Mouse (Mus musculus) v-Abl transformed pro-B cells (cell line): Measurements from ENCODE around the gene Ankrd33b.

Source experiments
- in situ Hi-C, 2 experiments: fragments of 400-800 bp; cut with MboI; formaldehyde crosslinking; loops; one replicate each; pipeline ENCODE4 v1.15.1; 2025; ENCODE audit not compliant: unreplicated experiment in 2 of 2

Ankrd33b gene

GRCm38 (mm10) chr15:31280059-31280458 lies 87.5 kb downstream of the Ankrd33b start:
- in situ Hi-C loops, result no loop called here

DNA sequence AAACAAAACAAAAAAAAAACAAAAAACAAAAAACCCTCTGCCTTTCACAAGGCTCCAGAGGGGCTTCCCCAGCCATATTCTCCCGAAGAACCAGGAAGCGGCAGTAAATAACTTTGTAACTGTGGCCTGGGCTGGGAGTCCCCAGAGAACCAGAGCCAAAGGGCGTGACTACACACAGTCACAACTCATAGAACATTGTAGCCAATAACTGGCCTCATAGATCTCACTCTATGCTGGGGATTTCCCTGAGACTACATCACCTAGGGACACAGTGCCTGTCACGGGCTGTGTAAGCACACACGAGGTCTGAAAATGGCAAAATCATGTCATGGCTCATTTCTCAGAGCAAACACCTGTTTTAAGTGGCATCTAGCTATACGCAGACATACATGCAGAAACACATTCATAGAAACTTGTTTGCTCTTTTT lies 87.9 kb downstream of the Ankrd33b start:
- in situ Hi-C loops, result no loop called here

- in situ Hi-C loops, result no loop called here
Observed at GRCm38 (mm10) chr15:31279120-31279519, 88.4 kb downstream of the Ankrd33b start.

DNA sequence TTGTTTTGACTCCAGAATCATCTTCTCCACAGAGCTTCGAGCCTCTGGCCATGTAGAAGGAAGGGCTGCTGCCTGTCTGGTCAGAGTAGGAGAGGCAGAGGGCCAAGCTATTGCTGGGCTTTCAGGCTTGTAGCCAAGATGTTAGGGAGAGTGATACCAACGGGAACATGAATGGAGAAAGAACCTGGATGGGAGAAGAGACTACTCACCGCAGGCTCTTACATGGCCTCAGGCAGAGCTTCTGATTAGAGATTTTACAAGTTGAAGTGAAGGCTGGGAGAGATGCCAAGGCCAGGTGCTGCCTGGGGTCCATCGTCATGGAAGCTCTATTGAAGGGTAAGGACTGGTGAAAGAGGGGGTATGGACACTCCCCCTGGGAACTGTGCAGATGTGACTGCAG lies 89.4 kb downstream of the Ankrd33b start:
- in situ Hi-C loops, result no loop called here

DNA sequence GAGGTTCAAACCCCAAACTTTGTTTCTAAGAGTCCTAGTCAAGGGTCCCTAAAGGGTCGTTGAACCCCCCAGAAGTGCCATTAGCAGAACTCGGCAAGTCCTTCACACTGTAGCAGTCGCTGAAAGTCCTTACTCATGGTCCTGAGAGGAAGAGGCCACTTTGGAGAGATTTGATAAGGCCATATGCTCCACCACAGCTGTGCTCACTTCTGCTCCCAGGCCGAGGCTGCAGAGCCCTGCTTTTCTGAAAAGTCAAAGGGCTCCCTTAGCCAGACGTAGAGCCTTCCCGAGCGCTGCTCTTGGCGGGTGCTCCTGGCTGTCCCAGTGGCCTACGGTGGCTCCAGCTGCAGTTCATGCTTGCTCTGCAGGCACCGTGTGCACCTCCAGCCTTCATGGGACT lies 94.0 kb downstream of the Ankrd33b start:
- in situ Hi-C loops, result no loop called here

- in situ Hi-C loops, result no loop called here
Observed at GRCm38 (mm10) chr15:31272695-31273094, 94.8 kb downstream of the Ankrd33b start.

DNA sequence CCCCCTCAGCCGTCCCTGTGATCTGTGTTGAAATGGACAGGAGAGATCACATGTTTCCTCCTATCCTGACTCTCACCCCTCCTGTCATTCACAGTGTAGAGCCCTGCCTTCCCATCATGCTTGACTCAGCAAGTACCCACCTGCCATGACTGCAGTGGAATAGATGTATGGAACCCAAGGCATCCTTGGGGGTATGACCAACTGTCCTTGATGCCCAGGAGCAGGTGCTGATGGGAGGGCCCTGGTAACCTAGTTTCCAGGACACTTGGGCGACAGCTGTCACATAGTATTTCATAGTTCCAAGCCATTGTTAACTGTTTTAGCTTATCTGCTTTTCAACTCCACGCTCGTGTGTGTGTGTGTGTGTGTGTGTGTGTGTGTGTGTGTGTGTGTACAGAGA lies 98.0 kb downstream of the Ankrd33b start:
- in situ Hi-C loops, result loop anchor here (10.0 kb wide), 4 partner anchors 345 to 1235 kb away; no protein-coding TSS in a partner anchor

DNA sequence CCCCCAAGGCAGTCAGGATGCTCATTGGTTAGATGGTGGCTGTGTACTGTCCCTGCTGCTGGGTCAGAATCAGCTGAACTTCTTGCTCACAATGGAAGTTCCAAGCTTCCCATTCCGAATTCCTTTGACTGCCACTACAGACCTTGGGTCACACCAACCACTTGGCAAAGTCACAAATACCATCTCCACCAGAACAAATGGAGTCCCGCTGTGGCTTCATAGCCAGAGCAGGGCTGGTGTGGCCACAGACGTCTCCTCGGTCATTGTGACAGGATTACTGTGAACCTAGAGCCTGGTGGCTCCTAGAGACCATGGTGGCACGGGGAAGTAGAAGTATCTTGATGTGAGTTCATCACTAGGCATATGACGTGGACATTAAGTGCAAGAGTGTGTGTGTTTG lies 99.4 kb downstream of the Ankrd33b start:
- in situ Hi-C loops, result loop anchor here (10.0 kb wide), 4 partner anchors 343 to 1233 kb away; no protein-coding TSS in a partner anchor

GRCm38 (mm10) chr15:31265845-31266244 lies 101.7 kb downstream of the Ankrd33b start:
- in situ Hi-C loops, result loop anchor here (10.0 kb wide), 4 partner anchors 341 to 1231 kb away; no protein-coding TSS in a partner anchor

DNA sequence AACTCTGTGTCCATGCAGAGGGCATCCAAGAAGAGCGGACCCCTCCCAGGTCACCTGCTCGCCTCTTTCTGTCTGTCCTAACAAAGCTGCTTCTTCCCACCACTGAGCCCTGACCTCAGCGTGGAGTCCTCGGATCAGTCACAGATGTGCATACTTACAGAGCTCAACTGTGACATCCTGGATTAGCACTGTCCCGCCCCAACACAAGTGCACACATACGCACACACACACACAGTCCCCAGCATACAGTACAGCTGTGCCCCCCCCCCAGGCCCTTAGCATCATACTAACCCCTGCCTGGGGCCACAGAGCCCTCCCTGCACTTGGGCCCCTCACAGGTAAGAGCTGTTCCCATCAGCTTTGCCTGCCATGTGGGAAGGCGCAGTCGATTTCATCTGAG lies 102.1 kb downstream of the Ankrd33b start:
- in situ Hi-C loops, result loop anchor here (10.0 kb wide), 4 partner anchors 341 to 1231 kb away; no protein-coding TSS in a partner anchor

GRCm38 (mm10) chr15:31264827-31265226 lies 102.7 kb downstream of the Ankrd33b start:
- in situ Hi-C loops, result loop anchor here (10.0 kb wide), 4 partner anchors 340 to 1230 kb away; no protein-coding TSS in a partner anchor

GRCm38 (mm10) chr15:31262361-31262760 lies 105.2 kb downstream of the Ankrd33b start:
- in situ Hi-C loops, result loop anchor here (10.0 kb wide), 4 partner anchors 338 to 1228 kb away; no protein-coding TSS in a partner anchor

DNA sequence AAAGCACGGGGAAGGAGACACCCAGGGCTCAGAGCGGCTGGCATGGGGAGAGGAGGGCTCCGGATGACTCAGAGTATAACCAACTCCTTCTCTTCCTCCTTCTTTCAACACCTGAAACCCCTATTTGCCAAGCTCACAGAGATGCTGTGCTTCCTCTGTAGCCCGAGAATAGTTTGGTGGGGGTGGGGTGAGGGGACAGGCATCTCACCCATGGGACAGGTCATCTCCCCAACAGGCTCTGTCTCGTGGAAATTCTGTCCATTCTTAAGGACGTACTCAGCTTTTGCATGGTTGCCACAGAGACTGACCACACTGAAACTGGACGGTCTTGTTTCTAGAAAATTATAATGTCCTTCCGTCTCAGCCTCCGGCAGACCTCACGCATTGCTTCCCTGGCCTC lies 106.4 kb downstream of the Ankrd33b start:
- in situ Hi-C loops, result loop anchor here (10.0 kb wide), 4 partner anchors 336 to 1226 kb away; no protein-coding TSS in a partner anchor

GRCm38 (mm10) chr15:31258693-31259439 lies 108.7 kb downstream of the Ankrd33b start:
- in situ Hi-C loops, result no loop called here

DNA sequence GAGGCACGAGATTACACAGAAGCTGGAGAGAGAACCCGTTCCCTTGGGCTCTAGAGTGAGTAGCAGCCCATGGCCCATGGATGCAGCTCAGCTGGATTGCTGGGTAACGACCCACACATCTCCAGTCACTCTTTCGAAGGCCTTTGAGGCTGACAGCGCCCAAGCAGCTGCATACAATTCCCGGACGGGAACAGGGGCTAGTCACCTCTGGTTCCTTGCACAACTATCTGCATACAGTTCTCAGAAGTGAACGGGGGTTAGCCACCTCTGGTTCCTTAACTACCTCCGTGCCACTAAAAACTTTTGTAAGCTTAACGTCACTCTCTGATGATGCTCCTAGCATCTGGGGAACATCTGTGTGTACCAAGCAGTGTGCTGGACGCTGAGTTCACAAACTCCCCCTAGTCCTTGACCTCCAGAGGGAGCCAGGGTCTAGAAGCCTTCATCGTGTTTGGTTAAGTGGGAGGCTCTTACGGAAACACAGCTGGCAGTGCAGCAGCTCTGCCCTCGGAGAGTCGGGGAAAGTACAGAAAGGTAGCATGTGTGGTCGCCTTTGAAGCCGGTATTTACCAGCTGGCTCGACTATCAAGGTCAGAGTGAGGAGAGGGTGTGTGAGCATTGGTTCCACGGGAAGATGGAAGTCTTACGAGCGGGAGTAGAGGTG lies 109.4 kb downstream of the Ankrd33b start:
- in situ Hi-C loops, result no loop called here

DNA sequence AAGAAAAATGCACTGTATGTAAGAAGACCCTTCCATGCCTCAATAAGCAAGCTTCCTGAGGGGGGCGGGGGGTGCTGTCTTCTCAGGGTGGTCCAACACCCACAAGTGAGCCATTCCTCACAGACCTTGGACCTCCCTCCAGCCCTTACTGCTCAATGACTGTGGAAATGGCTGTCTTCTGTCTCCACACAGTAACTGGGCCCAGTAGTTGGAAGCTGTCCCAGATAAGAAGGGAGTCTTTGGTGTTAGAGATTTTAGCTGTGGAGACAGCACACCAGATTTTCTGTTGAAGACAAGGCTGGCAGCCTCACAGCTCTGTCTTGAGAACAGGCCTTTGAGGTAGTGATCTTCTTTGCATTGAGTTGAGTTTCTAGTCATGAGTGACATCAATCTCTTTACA lies 110.2 kb downstream of the Ankrd33b start:
- in situ Hi-C loops, result no loop called here

GRCm38 (mm10) chr15:31255762-31256161 lies 111.8 kb downstream of the Ankrd33b start:
- in situ Hi-C loops, result no loop called here

- in situ Hi-C loops, result no loop called here
Observed at GRCm38 (mm10) chr15:31254939-31255535, 112.5 kb downstream of the Ankrd33b start.

- in situ Hi-C loops, result no loop called here
Observed at GRCm38 (mm10) chr15:31253963-31254362, 113.6 kb downstream of the Ankrd33b start.

- in situ Hi-C loops, result no loop called here
Observed at GRCm38 (mm10) chr15:31253380-31253779, 114.1 kb downstream of the Ankrd33b start.
